Mouse (Mus musculus): Measurements from ENCODE around the gene Icmt. TPM values are rescaled to one million over a fixed set of nuclear protein-coding genes. Genes with fewer than 3 reads are reported as not detected.
A peak's percentile ranks its signal among the peaks of the same experiment; 100 is the strongest.

Icmt gene
- polyA plus RNA-seq, 1 experiment from 2014 or later, result 18.1 TPM

GRCm38 (mm10) chr4:152350722-152351421 lies 53.8 kb downstream of the Icmt start:
- Histone ChIP-seq H3K27me3 (peaks cover 51% of the 10 kb centered on the region), H3K4me3 (replicated peaks) (no peak overlapping the region), H3K9ac (replicated peaks) (peak overlapping the region; percentile 39; the same call in 1 of the 2 replicates), H3K4me2 (replicated peaks) (peak overlapping the region; percentile 53), H3K27ac (peak overlapping the region; percentile 88), H3K36me3 (peaks cover 13% of the 10 kb centered on the region), H3K9me3 (no peaks in the 10 kb centered on the region), H3K4me1 (replicated peaks) (peaks cover 37% of the 10 kb centered on the region)
- WGBS, result 41% methylated on average over 8 of the region's 8 CpGs
- 0 out of 2 replicates have a peak, but pooled peaks have one; percentile 1 for ATAC-seq

DNA sequence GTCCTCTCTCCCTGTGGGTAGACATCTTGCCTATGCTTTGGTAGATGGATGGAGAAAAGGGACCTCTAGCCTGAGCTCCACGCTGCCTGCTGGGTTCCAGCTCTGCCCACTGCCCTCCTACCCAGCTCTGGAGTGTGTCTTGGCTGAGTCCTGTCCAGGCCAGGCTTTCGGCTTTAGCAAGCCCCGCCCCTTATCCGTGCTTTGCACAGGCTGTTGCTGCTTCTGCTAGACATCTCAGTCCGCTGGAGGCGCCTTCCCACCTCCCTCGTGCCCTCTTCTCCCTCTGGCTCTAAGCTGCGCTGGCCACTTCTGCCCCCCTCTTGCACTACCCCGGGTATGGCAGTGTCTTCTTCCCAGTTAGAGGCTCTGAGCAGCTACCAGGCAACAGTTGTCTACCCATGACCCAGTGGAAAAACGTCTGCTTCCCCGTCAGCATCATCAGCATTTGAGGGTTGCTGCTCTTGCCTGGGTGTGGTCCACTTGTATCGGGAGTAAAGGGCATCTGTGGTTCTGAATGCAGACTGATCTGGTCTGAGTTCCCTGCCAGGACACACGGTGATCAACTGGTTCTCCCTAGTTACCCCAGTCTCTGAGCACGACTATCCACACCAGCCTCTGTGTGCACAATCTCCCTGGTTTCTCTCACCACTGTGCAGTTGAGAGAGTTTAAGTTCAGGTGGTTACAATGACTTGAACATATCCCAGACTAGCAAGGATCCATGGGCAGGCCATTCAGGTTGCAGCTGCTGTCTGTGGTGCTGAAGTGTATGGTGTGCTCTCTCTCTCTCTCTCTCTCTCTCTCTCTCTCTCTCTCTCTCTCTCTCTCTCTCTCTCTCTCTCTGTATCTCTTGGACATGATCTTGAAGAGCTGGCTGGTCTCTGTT lies 54.6 kb downstream of the Icmt start:
- ATAC-seq, result peak; percentile 55
- H3K9ac ChIP-seq (replicated peaks), result no peak overlapping the region; the same call in 1 of the 2 replicates
- no peaks in the 10 kb centered on the region for H3K9me3 ChIP-seq
- no peak overlapping the region for H3K4me3 ChIP-seq (replicated peaks)
- H3K4me1 ChIP-seq (replicated peaks), result peaks cover 37% of the 10 kb centered on the region
- peak overlapping the region; percentile 14 for H3K4me2 ChIP-seq (replicated peaks)
- peaks cover 18% of the 10 kb centered on the region for H3K36me3 ChIP-seq
- H3K27me3 ChIP-seq, result peaks cover 51% of the 10 kb centered on the region
- WGBS, result 16% methylated on average over 14 of the region's 14 CpGs
- H3K27ac ChIP-seq, result peak overlapping the region; percentile 88

DNA sequence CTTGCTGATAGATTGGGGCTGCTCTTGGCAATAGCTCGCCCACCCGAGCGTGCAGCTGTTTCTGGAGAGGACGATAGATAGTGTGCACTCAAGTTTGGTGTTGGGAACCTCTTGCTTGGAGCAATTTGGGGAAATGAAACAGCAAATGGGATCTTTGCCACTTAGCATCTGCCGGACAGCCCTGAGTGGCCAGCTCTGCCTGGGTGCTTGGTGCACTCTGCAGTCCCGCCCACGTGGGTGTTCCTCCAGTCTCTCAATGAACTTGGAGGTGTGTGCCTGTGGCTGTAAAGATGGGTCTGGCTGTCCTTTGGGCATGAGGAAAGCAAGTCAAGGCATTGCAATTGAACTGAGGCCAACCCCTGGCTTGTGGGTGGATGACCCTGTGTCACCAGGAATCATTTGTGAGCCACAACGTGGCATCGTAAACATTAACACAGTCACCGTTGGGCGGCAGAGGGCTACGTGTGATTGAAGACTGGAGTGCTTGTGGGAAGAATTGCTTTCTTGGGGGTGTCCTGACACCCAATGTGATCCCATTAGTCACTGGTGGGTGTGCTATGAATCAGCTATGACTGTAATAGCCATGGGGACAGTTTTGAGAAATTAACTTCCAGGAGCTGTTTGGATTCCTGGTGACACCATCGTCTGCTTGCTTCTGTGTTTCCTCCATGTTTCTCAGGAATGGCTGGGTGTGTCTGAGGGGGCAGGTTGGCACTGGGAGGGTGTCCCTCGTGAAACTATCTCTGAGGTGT lies 57.0 kb downstream of the Icmt start:
- Histone ChIP-seq H3K27me3 (peaks cover 37% of the 10 kb centered on the region), H3K4me2 (replicated peaks) (no peak overlapping the region), H3K4me3 (replicated peaks) (no peak overlapping the region), H3K4me1 (replicated peaks) (peaks cover 29% of the 10 kb centered on the region), H3K9ac (replicated peaks) (no peak overlapping the region), H3K27ac (no peak overlapping the region), H3K9me3 (no peaks in the 10 kb centered on the region), H3K36me3 (peaks cover 25% of the 10 kb centered on the region)
- ATAC-seq, result no peak
- WGBS, result 81% methylated on average over 14 of the region's 14 CpGs

DNA sequence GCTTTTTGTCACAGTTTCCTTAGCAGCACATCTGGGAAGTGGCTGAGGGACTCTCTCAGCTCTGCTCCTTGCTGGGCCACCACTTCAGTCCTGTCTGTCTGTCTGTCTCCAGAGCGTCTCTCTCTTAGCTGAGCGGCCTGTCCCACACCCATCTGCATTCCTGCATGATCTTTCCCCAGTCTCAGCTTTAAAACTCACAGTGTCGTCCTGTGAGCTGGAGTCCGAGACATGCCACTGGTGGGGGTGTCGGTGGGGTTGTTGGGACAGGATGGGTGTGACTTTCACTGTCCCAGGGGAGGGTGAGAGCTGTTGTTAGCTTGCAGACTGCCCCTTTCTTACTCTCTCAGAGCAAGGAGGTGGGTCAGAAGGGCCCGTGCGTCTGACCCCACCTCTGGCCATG lies 58.6 kb downstream of the Icmt start:
- H3K9ac ChIP-seq (replicated peaks), result no peak overlapping the region
- no peaks in the 10 kb centered on the region for H3K9me3 ChIP-seq
- peaks cover 25% of the 10 kb centered on the region for H3K36me3 ChIP-seq
- no peak for ATAC-seq
- no peak overlapping the region for H3K4me2 ChIP-seq (replicated peaks)
- H3K4me3 ChIP-seq (replicated peaks), result no peak overlapping the region
- peaks cover 17% of the 10 kb centered on the region for H3K4me1 ChIP-seq (replicated peaks)
- 82% methylated on average over 7 of the region's 7 CpGs for WGBS
- H3K27me3 ChIP-seq, result peaks cover 51% of the 10 kb centered on the region
- H3K27ac ChIP-seq, result no peak overlapping the region

Other genes with a start within 250 kb of the Icmt start
- 8.4 and 8.5 TPM in 2 replicates for gene Plekhg5, start 224.7 kb upstream of the Icmt start, polyA plus RNA-seq (2015; fragmentation: Nextera tagmentation; extraction: Ambion mirVana)
- gene Tnfrsf25, start 181.3 kb upstream of the Icmt start, polyA plus RNA-seq (2015; fragmentation: Nextera tagmentation; extraction: Ambion mirVana), result 0.87 and 0.97 TPM in 2 replicates
- gene Espn, start 144.9 kb upstream of the Icmt start, polyA plus RNA-seq (2015; fragmentation: Nextera tagmentation; extraction: Ambion mirVana), result 0.07 TPM in 1 of 2 replicates, not detected in the other
- gene Hes2, start 138.4 kb upstream of the Icmt start, polyA plus RNA-seq (2015; fragmentation: Nextera tagmentation; extraction: Ambion mirVana), result 0.26 and 0.28 TPM in 2 replicates
- 206 and 218 TPM in 2 replicates for gene Acot7, start 119.1 kb upstream of the Icmt start, polyA plus RNA-seq (2015; fragmentation: Nextera tagmentation; extraction: Ambion mirVana)
- 6.0 and 8.1 TPM in 2 replicates for gene Gpr153, start 23.0 kb upstream of the Icmt start, polyA plus RNA-seq (2015; fragmentation: Nextera tagmentation; extraction: Ambion mirVana)
- gene Hes3, start 5.6 kb upstream of the Icmt start, polyA plus RNA-seq (2015; fragmentation: Nextera tagmentation; extraction: Ambion mirVana), result 1.4 and 2.5 TPM in 2 replicates
- gene Rnf207, start 21.8 kb downstream of the Icmt start, polyA plus RNA-seq (2015; fragmentation: Nextera tagmentation; extraction: Ambion mirVana), result 4.7 TPM in 2 replicates
- gene Rpl22, start 28.5 kb downstream of the Icmt start, polyA plus RNA-seq (2015; fragmentation: Nextera tagmentation; extraction: Ambion mirVana), result 213 and 217 TPM in 2 replicates
- gene Chd5, start 41.4 kb downstream of the Icmt start, polyA plus RNA-seq (2015; fragmentation: Nextera tagmentation; extraction: Ambion mirVana), result 30.0 and 32.1 TPM in 2 replicates
- gene Nphp4, start 179.5 kb downstream of the Icmt start, polyA plus RNA-seq (2015; fragmentation: Nextera tagmentation; extraction: Ambion mirVana), result 6.2 and 6.5 TPM in 2 replicates
- gene Kcnab2, start 180.6 kb downstream of the Icmt start, polyA plus RNA-seq (2015; fragmentation: Nextera tagmentation; extraction: Ambion mirVana), result 21.7 and 21.9 TPM in 2 replicates

Measured in midbrain, embryonic 13.5 days (tissue).